Mouse (Mus musculus) kidney, adult 2 months (tissue): ENCODE results near the gene Mr1.

Source experiments
- CTCF ChIP-seq: fragments of 200-500 bp; conservative IDR thresholded peaks from 2 replicates; pipeline ENCODE4 v1.5.1; 2011; ENCODE audit warnings: low read depth, mild to moderate bottlenecking, control low read depth, low read length, moderate library complexity, mixed read lengths; ENCODE audit not compliant: insufficient read depth, insufficient read length
- POLR2A ChIP-seq: fragments of 200-500 bp; IDR thresholded peaks from one replicate; pipeline ENCODE4 v1.6.1; 2011; ENCODE audit warnings: low read depth, low read length, control low read depth

DNA sequence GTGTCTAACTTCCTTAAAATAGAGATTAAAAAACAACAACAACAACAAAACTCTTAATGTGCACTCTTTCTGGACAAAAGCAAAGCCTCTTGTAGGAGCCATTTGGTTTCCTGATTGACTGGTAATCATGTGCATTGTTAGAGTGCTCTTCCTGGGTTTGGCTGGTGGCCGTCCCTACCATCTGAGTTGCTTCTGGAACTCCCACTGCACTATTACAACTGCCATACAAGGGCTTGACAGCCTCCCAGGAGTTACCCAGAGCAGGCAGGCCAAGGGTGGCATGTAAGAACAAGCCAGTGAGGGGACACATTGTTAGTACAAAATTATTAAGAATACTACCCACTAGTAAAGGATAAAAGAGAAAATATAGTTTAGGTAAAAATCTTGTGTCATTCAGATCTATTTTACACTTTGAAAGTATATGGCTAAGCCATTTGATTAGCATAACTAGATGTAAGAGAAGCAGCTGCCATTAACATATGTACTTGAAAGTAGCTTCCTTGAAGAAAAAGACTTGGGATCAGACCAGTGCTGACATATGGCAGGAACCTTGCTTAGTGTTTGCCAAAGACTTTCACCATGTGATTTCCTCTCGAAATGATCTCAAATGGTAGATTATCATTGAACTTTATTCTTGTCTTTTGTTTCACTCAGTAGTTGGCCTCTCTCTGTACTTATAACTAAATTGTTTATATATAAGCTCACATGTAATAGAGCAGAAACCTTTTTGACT, 31.7 kb upstream of the Mr1 start:
- TF ChIP-seq POLR2A (no peak), CTCF (no peak)
